Mouse (Mus musculus) left cerebral cortex, adult 2 months (tissue): Measurements from ENCODE around the gene Spag5. TPM values are rescaled to one million over a fixed set of nuclear protein-coding genes. Genes with fewer than 3 reads are reported as not detected.

Source experiments
- DNase-seq, 2 experiments: peaks; one replicate each; pipeline ENCODE4 v3.0.0; 2021 to 2022; ENCODE audit warnings: low spot score in 2 of 2, mixed read lengths in 1 of 2; ENCODE audit errors: extremely low spot score in 1 of 2
- H3K27ac ChIP-seq: fragments of 200-600 bp; 2 replicates; pipeline ENCODE4 v1.8.1; 2022
- H3K4me3 ChIP-seq: fragments of 200-600 bp; 2 replicates; pipeline ENCODE4 v1.8.1; 2022
- CTCF ChIP-seq: fragments of 200-600 bp; IDR thresholded peaks from 2 replicates; pipeline ENCODE4 v1.8.1; 2022; ENCODE audit warnings: antibody characterized with exemption, mild to moderate bottlenecking, moderate library complexity
- intact Hi-C: fragments of 180-260 bp; cut with DNase I; formaldehyde crosslinking; loops from one replicate; pipeline ENCODE4 v1.15.1; 2025
- total RNA-seq, 2 experiments: library from RNA; stranded (reverse); gene quantifications; 2 replicates each; pipeline ENCODE4 v1.2.3; 2021

Spag5 gene
- total RNA-seq, 2 experiments from 2014 or later = 12.1 to 16.1 TPM

- intact Hi-C loops = no loop called here
- no peak for DNase-seq
- Histone ChIP-seq H3K27ac (peak overlapping the region; percentile 10; the same call in 1 of the 2 replicates), H3K4me3 (no peak overlapping the region)
- TF ChIP-seq CTCF = no peak
Observed at GRCm38 (mm10) chr11:78279586-78279985, 21.7 kb upstream of the Spag5 start.

DNA sequence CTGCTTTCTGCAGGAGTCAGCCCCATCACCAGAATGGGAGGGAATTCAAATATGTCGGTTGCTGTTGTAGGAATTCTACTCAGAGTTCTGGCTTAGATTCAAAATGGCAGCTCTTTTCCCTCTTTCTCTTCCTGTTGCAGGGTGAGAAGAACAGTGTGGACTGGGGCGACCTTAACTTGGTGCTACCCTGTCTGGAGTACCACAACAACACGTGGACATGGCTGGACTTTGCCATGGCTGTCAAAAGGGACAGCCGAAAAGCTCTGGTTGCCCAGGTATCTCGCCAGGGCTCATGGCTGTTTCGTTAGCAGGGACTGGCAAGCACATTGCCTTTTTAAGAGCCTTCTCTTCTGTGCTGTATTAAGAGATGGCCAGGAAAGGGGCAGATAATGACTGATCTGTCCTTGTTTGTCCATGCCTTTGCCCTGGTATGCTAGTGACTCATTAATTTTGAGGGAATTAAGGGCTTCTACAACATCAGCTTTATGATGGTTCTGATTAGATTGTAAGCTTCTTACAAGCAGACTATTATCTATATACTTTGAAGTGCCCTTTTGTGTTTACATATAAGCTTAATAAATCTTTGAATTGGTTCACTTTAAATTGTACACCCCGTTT lies 12.1 kb upstream of the Spag5 start:
- H3K4me3 ChIP-seq = no peak overlapping the region
- intact Hi-C loops = no loop called here
- H3K27ac ChIP-seq = no peak overlapping the region
- TF ChIP-seq CTCF = no peak
- DNase-seq = no peak

- peak in 1 of 2 experiments; percentile 30 for DNase-seq
- Histone ChIP-seq H3K27ac (peak within 1 kb of the TSS; percentile 89), H3K4me3 (peak within 1 kb of the TSS; percentile 26)
- no peak for TF ChIP-seq CTCF
- intact Hi-C loops = no loop called here
Observed at GRCm38 (mm10) chr11:78290654-78291053, 10.7 kb upstream of the Spag5 start, which contains the start of gene BC030499. Gene BC030499 (plus strand): TSS chr11:78290841.

DNA sequence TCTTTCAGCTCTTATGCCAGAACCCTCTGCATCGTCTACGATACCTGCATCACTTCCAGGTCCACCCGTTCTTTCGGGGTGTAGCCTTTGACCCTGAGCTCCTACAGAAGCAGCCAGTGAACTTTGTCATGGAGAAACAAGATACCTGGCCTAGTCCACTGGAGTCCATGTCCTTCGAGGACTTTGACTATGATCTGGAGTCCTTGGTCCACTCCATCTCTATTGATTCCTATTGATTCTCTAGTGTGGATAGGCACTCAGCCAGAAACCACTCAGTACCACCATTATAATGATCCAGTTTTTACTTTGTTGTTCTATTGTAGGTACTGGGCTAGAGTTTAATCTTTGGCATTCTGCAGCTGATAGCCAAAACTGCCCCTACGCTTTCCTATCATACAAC lies 6.7 kb upstream of the Spag5 start:
- no peak for DNase-seq
- no peak for TF ChIP-seq CTCF
- no peak overlapping the region for H3K4me3 ChIP-seq
- H3K27ac ChIP-seq = no peak overlapping the region
- intact Hi-C loops = no loop called here

GRCm38 (mm10) chr11:78300917-78301316 lies 412 bp upstream of the Spag5 start:
- Histone ChIP-seq H3K4me3 (peak overlapping the region; percentile 51), H3K27ac (peak overlapping the region; percentile 66)
- no peak for TF ChIP-seq CTCF
- intact Hi-C loops = no loop called here
- DNase-seq = no peak

DNA sequence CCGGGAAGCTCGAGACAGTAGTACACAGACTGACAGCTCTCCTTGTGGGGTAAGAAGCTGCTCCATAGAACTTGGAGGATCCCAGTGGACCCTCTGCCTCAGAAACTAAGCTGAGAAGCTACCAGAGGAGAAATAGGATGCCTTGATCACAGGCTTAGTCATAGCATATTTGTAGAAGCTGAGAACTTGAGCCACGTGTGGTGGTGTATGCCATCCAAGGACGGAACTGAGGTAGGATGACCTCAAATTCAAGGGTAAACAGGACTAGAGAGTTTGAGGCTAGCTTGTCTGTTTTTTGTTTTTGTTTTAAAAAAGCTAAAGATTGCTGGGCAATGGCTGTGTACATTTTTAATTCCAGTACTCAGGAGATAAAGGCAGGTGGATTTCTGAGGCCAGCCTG lies 3.9 kb downstream of the Spag5 start:
- intact Hi-C loops = no loop called here
- Histone ChIP-seq H3K27ac (no peak overlapping the region), H3K4me3 (no peak overlapping the region)
- TF ChIP-seq CTCF = no peak
- DNase-seq = no peak

GRCm38 (mm10) chr11:78310861-78311511 lies 9.7 kb downstream of the Spag5 start:
- H3K27ac ChIP-seq = no peak overlapping the region
- TF ChIP-seq CTCF = no peak
- H3K4me3 ChIP-seq = no peak overlapping the region
- intact Hi-C loops = no loop called here
- DNase-seq = no peak

GRCm38 (mm10) chr11:78313662-78314061 lies 12.3 kb downstream of the Spag5 start:
- no peak for TF ChIP-seq CTCF
- no peak for DNase-seq
- intact Hi-C loops = no loop called here
- H3K4me3 ChIP-seq = no peak overlapping the region
- no peak overlapping the region for H3K27ac ChIP-seq

DNA sequence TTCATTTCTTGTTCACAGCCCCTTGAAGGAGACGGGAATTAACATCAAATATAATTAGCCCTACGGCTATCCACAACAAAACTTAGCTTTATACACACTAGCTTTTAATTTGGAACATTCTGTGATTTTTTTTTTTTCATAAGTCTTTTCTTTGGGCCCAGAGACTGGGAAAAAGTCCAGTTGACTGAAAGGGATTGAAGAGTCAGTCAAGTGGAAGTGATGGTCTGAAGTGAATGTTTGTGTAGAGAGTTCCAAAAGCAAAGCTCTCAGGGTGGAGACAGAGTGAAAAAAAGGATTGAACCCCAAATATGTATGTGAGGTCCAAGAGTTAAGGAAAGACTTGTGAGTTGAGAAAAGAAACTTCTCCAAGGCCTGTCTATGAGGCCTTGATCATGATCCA lies 17.1 kb downstream of the Spag5 start:
- no peak for TF ChIP-seq CTCF
- intact Hi-C loops = no loop called here
- Histone ChIP-seq H3K27ac (no peak overlapping the region), H3K4me3 (no peak overlapping the region)
- DNase-seq = no peak

DNA sequence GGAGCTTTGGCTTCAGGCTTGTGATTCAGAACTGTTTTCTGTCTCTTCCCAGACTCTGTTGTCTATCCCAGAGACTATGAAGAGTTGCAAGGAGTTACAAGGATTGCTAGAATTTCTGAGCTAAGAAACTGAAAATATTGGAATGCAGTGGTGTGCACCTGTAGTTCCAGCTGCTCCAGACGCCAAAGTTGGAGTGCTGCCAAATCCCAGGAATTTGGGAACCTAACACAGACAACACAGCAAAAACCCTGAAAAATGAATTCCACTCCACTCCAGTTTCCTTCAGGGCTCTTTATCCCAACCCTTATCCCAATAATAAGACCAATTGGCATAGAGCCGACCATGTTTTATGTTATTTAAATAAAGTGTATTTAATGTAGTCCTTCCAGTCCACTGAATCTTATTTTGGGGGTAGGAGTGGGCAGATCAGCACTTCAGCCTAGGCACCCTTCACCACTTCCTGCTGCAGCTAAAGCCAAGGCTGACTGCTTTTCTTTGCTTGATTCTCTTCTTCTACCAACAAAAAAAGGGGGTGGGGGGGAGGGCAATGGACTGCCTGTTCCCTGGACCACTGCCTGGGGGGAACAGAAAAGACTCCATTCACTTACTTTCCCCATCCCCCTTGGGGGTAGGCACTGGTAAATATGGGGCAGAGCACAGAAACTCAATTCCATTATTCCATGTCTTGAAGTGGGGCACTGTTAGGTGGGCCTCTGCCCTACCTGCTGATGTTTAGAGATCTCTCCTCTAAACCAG lies 20.9 kb downstream of the Spag5 start:
- no peak for TF ChIP-seq CTCF
- DNase-seq = no peak
- Histone ChIP-seq H3K27ac (peak overlapping the region; percentile 66), H3K4me3 (peak overlapping the region; percentile 49)
- intact Hi-C loops = no loop called here

GRCm38 (mm10) chr11:78322860-78323259 lies 21.5 kb downstream of the Spag5 start, which contains the start of gene Aldoc:
Gene Aldoc (plus strand): TSS chr11:78322968.
- Histone ChIP-seq H3K27ac (peak within 1 kb of the TSS; percentile 66), H3K4me3 (peak within 1 kb of the TSS; percentile 49)
- TF ChIP-seq CTCF = no peak
- DNase-seq = peak; percentile 69 to 75
- intact Hi-C loops = no loop called here

DNA sequence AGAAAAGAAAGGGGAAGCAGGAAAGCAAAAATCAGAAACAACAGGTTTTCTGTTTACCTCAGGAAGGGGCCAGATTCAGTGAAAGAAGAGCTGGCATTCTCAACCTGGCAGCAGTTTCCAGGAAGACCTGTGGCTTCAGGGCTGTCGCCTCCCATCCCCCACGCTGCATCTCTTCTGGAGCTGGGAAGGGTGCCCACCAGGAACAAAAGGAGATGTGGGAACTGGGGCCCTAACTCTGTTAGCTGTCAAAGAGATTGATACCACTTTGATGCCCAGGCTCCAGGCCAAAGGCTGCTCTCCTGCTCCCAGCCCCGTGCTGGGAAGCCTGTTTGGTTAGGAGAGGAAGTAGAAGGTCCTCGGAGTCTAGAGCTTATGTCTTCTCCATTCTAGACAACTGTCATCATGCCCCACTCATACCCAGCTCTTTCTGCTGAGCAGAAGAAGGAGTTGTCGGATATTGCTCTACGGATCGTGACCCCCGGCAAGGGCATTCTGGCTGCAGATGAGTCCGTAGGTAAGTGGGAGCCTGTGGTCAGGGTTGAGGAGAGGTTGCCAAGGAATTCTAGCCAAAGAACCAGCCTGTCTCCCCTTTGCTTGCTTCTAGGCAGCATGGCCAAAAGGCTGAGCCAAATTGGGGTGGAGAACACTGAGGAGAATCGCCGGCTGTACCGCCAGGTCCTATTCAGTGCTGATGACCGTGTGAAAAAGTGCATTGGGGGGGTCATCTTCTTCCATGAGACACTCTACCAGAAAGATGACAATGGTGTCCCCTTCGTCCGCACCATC lies 22.9 kb downstream of the Spag5 start:
- Histone ChIP-seq H3K4me3 (peak overlapping the region; percentile 49), H3K27ac (peak overlapping the region; percentile 47; the same call in 1 of the 2 replicates)
- TF ChIP-seq CTCF = no peak
- no peak for DNase-seq
- intact Hi-C loops = no loop called here
